Mouse (Mus musculus): Measurements from ENCODE around the gene Zbtb16.

The Zbtb16 gene

GRCm38 (mm10) chr9:48710355-48711295 lies 125.4 kb downstream of the Zbtb16 start:
- in situ Hi-C loops (cut with MboI, MseI), result no loop called here

- in situ Hi-C loops (cut with MboI, MseI), result no loop called here
These were observed 128.2 kb downstream of the Zbtb16 start for GRCm38 (mm10) chr9:48707824-48708229.

- in situ Hi-C loops (cut with MboI, MseI), result no loop called here
These were observed 128.7 kb downstream of the Zbtb16 start for GRCm38 (mm10) chr9:48707134-48707823.

GRCm38 (mm10) chr9:48701296-48701695 lies 134.7 kb downstream of the Zbtb16 start:
- in situ Hi-C loops (cut with MboI, MseI), result no loop called here

GRCm38 (mm10) chr9:48700871-48701270 lies 135.2 kb downstream of the Zbtb16 start:
- in situ Hi-C loops (cut with MboI, MseI), result no loop called here

GRCm38 (mm10) chr9:48697470-48697815 lies 138.6 kb downstream of the Zbtb16 start:
- in situ Hi-C loops (cut with MboI, MseI), result no loop called here

GRCm38 (mm10) chr9:48696731-48697469 lies 139.1 kb downstream of the Zbtb16 start:
- in situ Hi-C loops (cut with MboI, MseI), result no loop called here

- in situ Hi-C loops (cut with MboI, MseI), result no loop called here
These were observed 139.7 kb downstream of the Zbtb16 start for GRCm38 (mm10) chr9:48696330-48696729.

GRCm38 (mm10) chr9:48695796-48696195 lies 140.2 kb downstream of the Zbtb16 start:
- in situ Hi-C loops (cut with MboI, MseI), result no loop called here

GRCm38 (mm10) chr9:48694616-48695061 lies 141.4 kb downstream of the Zbtb16 start:
- in situ Hi-C loops (cut with MboI, MseI), result no loop called here

- in situ Hi-C loops (cut with MboI, MseI), result no loop called here
These were observed 142.3 kb downstream of the Zbtb16 start for GRCm38 (mm10) chr9:48693696-48694095.

GRCm38 (mm10) chr9:48689718-48689980 lies 146.4 kb downstream of the Zbtb16 start:
- in situ Hi-C loops (cut with MboI, MseI), result no loop called here

- in situ Hi-C loops (cut with MboI, MseI), result no loop called here
These were observed 146.9 kb downstream of the Zbtb16 start for GRCm38 (mm10) chr9:48688859-48689717.

GRCm38 (mm10) chr9:48687891-48688290 lies 148.1 kb downstream of the Zbtb16 start:
- in situ Hi-C loops (cut with MboI, MseI), result no loop called here

GRCm38 (mm10) chr9:48685721-48686120 lies 150.3 kb downstream of the Zbtb16 start:
- in situ Hi-C loops (cut with MboI, MseI), result no loop called here

GRCm38 (mm10) chr9:48684144-48684543 lies 151.9 kb downstream of the Zbtb16 start:
- in situ Hi-C loops (cut with MboI, MseI), result no loop called here

- in situ Hi-C loops (cut with MboI, MseI), result no loop called here
These were observed 154.8 kb downstream of the Zbtb16 start for GRCm38 (mm10) chr9:48681193-48681592.

- in situ Hi-C loops (cut with MboI, MseI), result no loop called here
These were observed 157.3 kb downstream of the Zbtb16 start for GRCm38 (mm10) chr9:48678426-48679358.

- in situ Hi-C loops (cut with MboI, MseI), result no loop called here
These were observed 160.8 kb downstream of the Zbtb16 start for GRCm38 (mm10) chr9:48675151-48675790.
